Mouse (Mus musculus): ENCODE measurements around the gene Pik3c2b. TPM values are rescaled to one million over a fixed set of nuclear protein-coding genes. Genes with fewer than 3 reads are reported as not detected.

Gene Pik3c2b
- polyA plus RNA-seq, 1 experiment from 2014 or later = 1.00 TPM

GRCm38 (mm10) chr1:133053034-133053433 is 7.6 kb downstream of the Pik3c2b start:
- peaks cover 3% of the 10 kb centered on the region; the same call in 1 of the 2 replicates for H3K4me1 ChIP-seq (ENCODE audit: insufficient read depth)
- no peak overlapping the region for H3K4me2 ChIP-seq (ENCODE audit: low read depth, low read length)
- ATAC-seq (peak; percentile 19; the same call in 1 of the 2 replicates), DNase-seq (no peak)
- H3K27me3 ChIP-seq (ENCODE audit: insufficient read depth, low read length) = no peaks in the 10 kb centered on the region
- WGBS (ENCODE audit: insufficient replicate concordance) = 51% methylated on average over 5 of the region's 5 CpGs
- no peak overlapping the region for H3K27ac ChIP-seq (ENCODE audit: low read depth)
- TF ChIP-seq CTCF (IDR thresholded peaks at IDR 0.05; ENCODE audit: low read depth) (no peak), EP300 (IDR thresholded peaks at IDR 0.05; ENCODE audit: low read depth) (no peak)
- H3K4me3 ChIP-seq (ENCODE audit: low read depth, low read length) = no peak overlapping the region
- H3K36me3 ChIP-seq (replicated peaks; ENCODE audit: insufficient read depth, low read length) = no peaks in the 10 kb centered on the region
- no peaks in the 10 kb centered on the region for H3K9me3 ChIP-seq (ENCODE audit: low read length)
- no peak overlapping the region for H3K9ac ChIP-seq (replicated peaks)

- no peak for TF ChIP-seq CTCF (IDR thresholded peaks at IDR 0.05; ENCODE audit: low read depth)
- no peak for TF ChIP-seq EP300 (IDR thresholded peaks at IDR 0.05; ENCODE audit: low read depth)
- H3K9ac ChIP-seq (replicated peaks) = no peak overlapping the region
- H3K27me3 ChIP-seq (ENCODE audit: insufficient read depth, low read length) = no peaks in the 10 kb centered on the region
- no peaks in the 10 kb centered on the region for H3K36me3 ChIP-seq (replicated peaks; ENCODE audit: insufficient read depth, low read length)
- ATAC-seq (no peak), DNase-seq (no peak)
- H3K4me2 ChIP-seq (ENCODE audit: low read depth, low read length) = no peak overlapping the region
- no peaks in the 10 kb centered on the region for H3K9me3 ChIP-seq (ENCODE audit: low read length)
- no peak overlapping the region for H3K4me3 ChIP-seq (ENCODE audit: low read depth, low read length)
- WGBS (ENCODE audit: insufficient replicate concordance) = 63% methylated on average over 8 of the region's 8 CpGs
- H3K27ac ChIP-seq (ENCODE audit: low read depth) = no peak overlapping the region
- H3K4me1 ChIP-seq (ENCODE audit: insufficient read depth) = peaks cover 3% of the 10 kb centered on the region; the same call in 1 of the 2 replicates
Observed at GRCm38 (mm10) chr1:133054326-133054725, 8.9 kb downstream of the Pik3c2b start.

GRCm38 (mm10) chr1:133057345-133058034 is 12.0 kb downstream of the Pik3c2b start:
- Histone ChIP-seq H3K4me2 (ENCODE audit: low read depth, low read length) (no peak overlapping the region), H3K4me1 (ENCODE audit: insufficient read depth) (peaks cover 3% of the 10 kb centered on the region; the same call in 1 of the 2 replicates), H3K9me3 (ENCODE audit: low read length) (no peaks in the 10 kb centered on the region), H3K27me3 (ENCODE audit: insufficient read depth, low read length) (no peaks in the 10 kb centered on the region), H3K9ac (replicated peaks) (no peak overlapping the region), H3K4me3 (ENCODE audit: low read depth, low read length) (no peak overlapping the region), H3K36me3 (replicated peaks; ENCODE audit: insufficient read depth, low read length) (no peaks in the 10 kb centered on the region), H3K27ac (ENCODE audit: low read depth) (peak overlapping the region; percentile 58; the same call in 1 of the 2 replicates)
- no peak for TF ChIP-seq CTCF (IDR thresholded peaks at IDR 0.05; ENCODE audit: low read depth)
- ATAC-seq = peak; percentile 85
- 46% methylated on average over 7 of the region's 7 CpGs for WGBS (ENCODE audit: insufficient replicate concordance)
- DNase-seq = peak; percentile 45

- peaks cover 3% of the 10 kb centered on the region; the same call in 1 of the 2 replicates for H3K4me1 ChIP-seq (ENCODE audit: insufficient read depth)
- DNase-seq (no peak), ATAC-seq (no peak)
- H3K4me2 ChIP-seq (ENCODE audit: low read depth, low read length) = no peak overlapping the region
- no peak overlapping the region for H3K9ac ChIP-seq (replicated peaks)
- H3K27me3 ChIP-seq (ENCODE audit: insufficient read depth, low read length) = no peaks in the 10 kb centered on the region
- H3K9me3 ChIP-seq (ENCODE audit: low read length) = no peaks in the 10 kb centered on the region
- no peaks in the 10 kb centered on the region for H3K36me3 ChIP-seq (replicated peaks; ENCODE audit: insufficient read depth, low read length)
- WGBS (ENCODE audit: insufficient replicate concordance) = 53% methylated on average over 2 of the region's 2 CpGs
- no peak overlapping the region for H3K27ac ChIP-seq (ENCODE audit: low read depth)
- no peak overlapping the region for H3K4me3 ChIP-seq (ENCODE audit: low read depth, low read length)
- TF ChIP-seq EP300 (IDR thresholded peaks at IDR 0.05; ENCODE audit: low read depth) (no peak), CTCF (IDR thresholded peaks at IDR 0.05; ENCODE audit: low read depth) (no peak)
Observed at GRCm38 (mm10) chr1:133059592-133059991, 14.1 kb downstream of the Pik3c2b start.

DNA sequence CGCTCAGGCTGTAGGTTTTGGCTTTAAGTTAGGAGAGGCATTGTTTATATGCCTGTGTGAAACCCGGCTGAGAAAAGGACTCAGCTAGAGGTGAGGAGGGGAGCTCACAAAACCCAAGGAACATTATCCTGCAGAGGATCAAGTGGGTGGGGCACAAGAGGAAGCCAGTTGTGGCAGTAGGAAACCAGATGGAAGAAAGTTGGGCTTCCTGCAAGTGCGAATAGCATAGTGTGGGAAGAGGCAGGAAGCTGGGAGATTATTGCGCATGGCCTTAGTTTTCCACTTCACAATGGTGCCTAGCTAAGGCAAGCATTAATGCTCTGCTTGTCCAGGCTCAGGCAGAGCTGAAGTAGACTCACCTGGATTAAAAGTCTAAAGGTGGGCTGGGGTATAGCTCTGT is 15.2 kb downstream of the Pik3c2b start:
- Histone ChIP-seq H3K4me3 (ENCODE audit: low read depth, low read length) (no peak overlapping the region), H3K9ac (replicated peaks) (no peak overlapping the region), H3K4me2 (ENCODE audit: low read depth, low read length) (no peak overlapping the region), H3K27me3 (ENCODE audit: insufficient read depth, low read length) (no peaks in the 10 kb centered on the region), H3K4me1 (ENCODE audit: insufficient read depth) (peaks cover 3% of the 10 kb centered on the region; the same call in 1 of the 2 replicates), H3K9me3 (ENCODE audit: low read length) (no peaks in the 10 kb centered on the region), H3K36me3 (replicated peaks; ENCODE audit: insufficient read depth, low read length) (no peaks in the 10 kb centered on the region), H3K27ac (ENCODE audit: low read depth) (no peak overlapping the region)
- ATAC-seq = no peak
- 52% methylated on average over 4 of the region's 4 CpGs for WGBS (ENCODE audit: insufficient replicate concordance)
- DNase-seq = no peak
- no peak for TF ChIP-seq CTCF (IDR thresholded peaks at IDR 0.05; ENCODE audit: low read depth)
- no peak for TF ChIP-seq EP300 (IDR thresholded peaks at IDR 0.05; ENCODE audit: low read depth)

- no peak for ATAC-seq
- no peaks in the 10 kb centered on the region for H3K9me3 ChIP-seq (ENCODE audit: low read length)
- H3K4me3 ChIP-seq (ENCODE audit: low read depth, low read length) = no peak overlapping the region
- H3K4me2 ChIP-seq (ENCODE audit: low read depth, low read length) = no peak overlapping the region
- H3K27me3 ChIP-seq (ENCODE audit: insufficient read depth, low read length) = no peaks in the 10 kb centered on the region
- no peaks in the 10 kb centered on the region for H3K36me3 ChIP-seq (replicated peaks; ENCODE audit: insufficient read depth, low read length)
- no peak overlapping the region for H3K9ac ChIP-seq (replicated peaks)
- no peak for DNase-seq
- no peak overlapping the region for H3K27ac ChIP-seq (ENCODE audit: low read depth)
- TF ChIP-seq CTCF (IDR thresholded peaks at IDR 0.05; ENCODE audit: low read depth) (no peak), EP300 (IDR thresholded peaks at IDR 0.05; ENCODE audit: low read depth) (no peak)
- H3K4me1 ChIP-seq (ENCODE audit: insufficient read depth) = no peaks in the 10 kb centered on the region; the same call in 1 of the 2 replicates
- 80% methylated on average over 6 of the region's 6 CpGs for WGBS (ENCODE audit: insufficient replicate concordance)
Observed at GRCm38 (mm10) chr1:133063164-133063563, 17.7 kb downstream of the Pik3c2b start.

All from liver, postnatal 0 days (tissue).